8 mouse cellular contexts compared by ENCODE assay signal in the genomic region with DNA sequence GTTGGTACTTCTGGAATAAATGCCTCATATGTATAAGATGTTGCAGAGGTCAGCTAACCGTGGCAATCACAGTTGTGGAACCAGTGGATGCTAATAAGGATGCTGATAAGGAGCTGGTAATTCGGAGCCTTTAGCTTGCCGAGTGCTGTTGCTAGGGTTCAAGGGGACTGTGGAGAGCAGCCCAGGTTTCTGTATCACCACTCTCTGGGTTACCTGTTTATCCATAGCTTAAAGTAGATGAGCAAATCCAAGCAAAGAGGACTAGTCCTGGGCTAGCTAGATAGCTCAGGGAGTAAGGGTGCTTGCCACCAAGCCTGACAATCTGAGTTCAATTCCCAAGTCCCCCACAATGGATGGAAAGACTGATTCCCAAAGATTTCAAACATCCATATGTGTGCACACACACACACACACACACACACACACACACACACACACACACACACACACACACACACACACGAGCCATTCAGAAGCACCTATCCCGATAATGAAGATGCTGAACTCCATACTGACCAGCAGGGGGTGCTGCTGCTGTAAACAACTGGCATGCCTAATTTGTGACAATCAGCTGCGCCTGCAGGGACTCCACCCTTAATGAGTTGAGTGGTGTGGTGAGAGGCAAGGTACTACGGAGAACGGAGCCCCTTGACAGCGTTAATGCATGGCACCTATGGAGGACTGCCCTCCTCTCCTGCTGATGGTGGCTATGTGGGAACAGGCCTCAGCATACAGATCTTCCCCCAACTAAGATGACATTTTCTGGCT.
DNase-seq lines count a peak whose midpoint lies in the region; ATAC-seq and TF ChIP-seq lines count a peak whose summit lies in the region.

No protein-coding gene starts in this region.

- H3K4me2 ChIP-seq in hindbrain, embryonic 12.5 days (replicated peaks), result no peak overlapping the region

- WGBS in bone marrow, adult 2 months, result 32% methylated on average over 9 of the region's 9 CpGs
- WGBS in forebrain, embryonic 10.5 days, result 37% methylated on average over 9 of the region's 9 CpGs
- 34% methylated on average over 9 of the region's 9 CpGs for WGBS in hindbrain, embryonic 12.5 days
- WGBS in limb, embryonic 10.5 days, result 32% methylated on average over 9 of the region's 9 CpGs

- TF ChIP-seq CTCF in bone marrow, adult 2 months (IDR thresholded peaks at IDR 0.05; ENCODE audit: control insufficient read depth, insufficient read depth, low read length), result peak; percentile 66

- H3K36me3 ChIP-seq in forebrain, embryonic 10.5 days (replicated peaks), result no peaks in the 10 kb centered on the region
- H3K36me3 ChIP-seq in hindbrain, embryonic 12.5 days, result peaks cover 21% of the 10 kb centered on the region
- no peaks in the 10 kb centered on the region for H3K36me3 ChIP-seq in limb, embryonic 10.5 days

- H3K4me1 ChIP-seq in bone marrow, adult 2 months (ENCODE audit: control insufficient read depth, insufficient read depth, low read length), result no peaks in the 10 kb centered on the region
- no peaks in the 10 kb centered on the region for H3K4me1 ChIP-seq in forebrain, embryonic 10.5 days
- no peaks in the 10 kb centered on the region for H3K4me1 ChIP-seq in hindbrain, embryonic 12.5 days
- no peaks in the 10 kb centered on the region for H3K4me1 ChIP-seq in limb, embryonic 10.5 days

- peaks cover 5% of the 10 kb centered on the region for H3K9me3 ChIP-seq in forebrain, embryonic 10.5 days
- H3K9me3 ChIP-seq in hindbrain, embryonic 12.5 days (replicated peaks), result 0 out of 2 replicates have a peak, but pooled peaks cover 2% of the 10 kb centered on the region
- H3K9me3 ChIP-seq in limb, embryonic 10.5 days (replicated peaks), result no peaks in the 10 kb centered on the region; the same call in 1 of the 2 replicates

- no peak overlapping the region for H3K9ac ChIP-seq in hindbrain, embryonic 12.5 days

- TF ChIP-seq POLR2A in bone marrow, adult 2 months (IDR thresholded peaks at IDR 0.05; ENCODE audit: borderline replicate concordance, control insufficient read depth, low read depth, low read length), result no peak

- peak; percentile 18 to 68 for DNase-seq in layer of hippocampus, adult 18-20 months (ENCODE audit: low spot score in 2 of 2)
- DNase-seq in layer of hippocampus, adult 9-11 months, result no peak
- DNase-seq in forebrain, embryonic 10.5 days (ENCODE audit: extremely low spot score, low spot score), result peak; percentile 53
- peak; percentile 77 for DNase-seq in limb, embryonic 10.5 days (ENCODE audit: low spot score)
- peak; percentile 75 for DNase-seq in testis, postnatal 10 days (ENCODE audit: low spot score)

- no peak overlapping the region for H3K27ac ChIP-seq in bone marrow, adult 2 months (ENCODE audit: control insufficient read depth, insufficient read depth, low read depth, low read length, poor library complexity)
- no peak overlapping the region for H3K27ac ChIP-seq in forebrain, embryonic 10.5 days
- H3K27ac ChIP-seq in hindbrain, embryonic 12.5 days, result no peak overlapping the region
- no peak overlapping the region for H3K27ac ChIP-seq in limb, embryonic 10.5 days

- H3K4me3 ChIP-seq in bone marrow, adult 2 months (replicated peaks; ENCODE audit: control insufficient read depth, low read depth, low read length), result no peak overlapping the region
- no peak overlapping the region for H3K4me3 ChIP-seq in forebrain, embryonic 10.5 days
- no peak overlapping the region for H3K4me3 ChIP-seq in hindbrain, embryonic 12.5 days
- no peak overlapping the region for H3K4me3 ChIP-seq in limb, embryonic 10.5 days

- H3K27me3 ChIP-seq in forebrain, embryonic 10.5 days (ENCODE audit: poor library complexity, severe bottlenecking), result no peaks in the 10 kb centered on the region
- no peaks in the 10 kb centered on the region for H3K27me3 ChIP-seq in hindbrain, embryonic 12.5 days
- H3K27me3 ChIP-seq in limb, embryonic 10.5 days (ENCODE audit: low read depth, poor library complexity, severe bottlenecking), result no peaks in the 10 kb centered on the region

- peak; percentile 73 for ATAC-seq in hindbrain, embryonic 12.5 days (ENCODE audit: low FRiP score)
- ATAC-seq in monocyte, adult 5-6 weeks (replicated peaks; ENCODE audit: insufficient number of reproducible peaks, low FRiP score, low TSS enrichment, poor library complexity, severe bottlenecking), result 0 out of 2 replicates have a peak, but pooled peaks have one; percentile 47
